Mouse (Mus musculus): ENCODE data around the gene Sumo3.

Gene Sumo3

Small RNA genes lying within 50 kb of the gene (microRNA-seq; reads per million reads assigned to microRNA genes)
- gene Mir1930, result 3.2 to 3.6 reads per million in 2 experiments
